Mouse (Mus musculus): ENCODE results near the gene Naip6. TPM values are rescaled to one million over a fixed set of nuclear protein-coding genes. Genes with fewer than 3 reads are reported as not detected.
"Not testable (repeated sequence)": the region's sequence is repeated elsewhere in the genome, so short reads cannot be mapped to it uniquely, and the experiment has no call there.

Naip6 gene
- polyA plus RNA-seq, 1 experiment, result 0.39 TPM

- H3K4me1 ChIP-seq (ENCODE audit: control insufficient read depth, insufficient read depth, low read length), result no peaks in the 10 kb centered on the region
- H3K9ac ChIP-seq (ENCODE audit: low read depth, poor library complexity, severe bottlenecking), result no peak overlapping the region
- TF ChIP-seq CTCF (IDR thresholded peaks at IDR 0.05; ENCODE audit: low read depth, low read length), result no peak
- TF ChIP-seq POLR2A (IDR thresholded peaks at IDR 0.05; ENCODE audit: insufficient read depth, low read length), result no peak
- no peak for TF ChIP-seq EP300 (IDR thresholded peaks at IDR 0.05; ENCODE audit: insufficient read depth, low read depth, low read length)
- H3K36me3 ChIP-seq (ENCODE audit: control insufficient read depth, insufficient read depth, low read length, poor library complexity, severe bottlenecking), result no peaks in the 10 kb centered on the region
- H3K9me3 ChIP-seq (replicated peaks; ENCODE audit: control insufficient read depth, insufficient read depth, low read length, poor library complexity, severe bottlenecking), result no peaks in the 10 kb centered on the region
- no peaks in the 10 kb centered on the region for H3K27me3 ChIP-seq (ENCODE audit: control insufficient read depth, insufficient read depth, low read length, poor library complexity, severe bottlenecking)
- H3K4me3 ChIP-seq (ENCODE audit: low read depth, low read length), result no peak overlapping the region
- H3K27ac ChIP-seq (ENCODE audit: insufficient read depth, low read length), result no peak overlapping the region
These were observed 32.9 kb downstream of the Naip6 start for GRCm38 (mm10) chr13:100284611-100285010.

GRCm38 (mm10) chr13:100271474-100272132, 45.9 kb downstream of the Naip6 start:
- not testable (repeated sequence) for H3K27ac ChIP-seq (ENCODE audit: insufficient read depth, low read length); H3K4me1 ChIP-seq (ENCODE audit: control insufficient read depth, insufficient read depth, low read length); H3K36me3 ChIP-seq (ENCODE audit: control insufficient read depth, insufficient read depth, low read length, poor library complexity, severe bottlenecking); H3K9ac ChIP-seq (ENCODE audit: low read depth, poor library complexity, severe bottlenecking); H3K27me3 ChIP-seq (ENCODE audit: control insufficient read depth, insufficient read depth, low read length, poor library complexity, severe bottlenecking); H3K4me3 ChIP-seq (ENCODE audit: low read depth, low read length); H3K9me3 ChIP-seq (replicated peaks; ENCODE audit: control insufficient read depth, insufficient read depth, low read length, poor library complexity, severe bottlenecking)

DNA sequence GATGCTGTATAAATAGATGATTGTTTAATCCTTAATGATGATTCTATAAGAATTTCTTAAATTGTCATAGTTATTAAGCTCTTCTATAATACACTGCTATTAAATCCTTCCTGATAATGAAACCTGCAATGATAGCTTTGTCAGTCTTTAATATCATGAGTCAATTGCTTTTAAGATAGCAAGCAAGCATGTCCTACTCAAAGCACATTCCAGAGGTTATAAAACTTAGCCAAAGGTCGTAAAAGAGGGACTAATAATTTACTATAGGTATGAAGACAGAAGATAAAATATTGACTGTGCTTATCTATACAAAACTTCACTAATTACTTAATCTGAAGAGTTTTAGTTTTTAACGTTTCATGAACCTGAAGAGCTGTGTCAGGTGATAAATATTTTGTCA, 60.5 kb downstream of the Naip6 start:
- H3K36me3 ChIP-seq (ENCODE audit: control insufficient read depth, insufficient read depth, low read length, poor library complexity, severe bottlenecking); H3K9ac ChIP-seq (ENCODE audit: low read depth, poor library complexity, severe bottlenecking): not testable (repeated sequence)

DNA sequence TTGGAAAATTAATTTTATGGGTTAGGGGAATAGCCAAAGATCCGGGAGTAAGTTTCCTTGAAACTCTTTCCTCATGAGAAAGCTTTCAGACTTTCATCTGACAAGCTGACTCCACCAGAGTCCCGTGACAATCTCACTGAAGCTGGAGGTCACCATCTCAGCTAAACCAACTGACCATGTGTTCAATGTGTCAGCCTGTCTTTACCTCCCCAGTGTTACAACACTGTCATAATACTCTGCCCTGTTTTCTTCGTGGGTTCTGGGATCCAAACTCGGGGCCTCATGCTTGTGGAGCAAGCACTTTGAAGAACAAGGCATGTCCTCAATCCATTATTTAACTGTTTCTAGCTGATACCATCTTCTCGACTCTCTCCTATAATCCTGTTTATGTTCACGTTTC, 61.5 kb downstream of the Naip6 start:
- not testable (repeated sequence) for H3K9me3 ChIP-seq (replicated peaks; ENCODE audit: control insufficient read depth, insufficient read depth, low read length, poor library complexity, severe bottlenecking); H3K4me1 ChIP-seq (ENCODE audit: control insufficient read depth, insufficient read depth, low read length); H3K4me3 ChIP-seq (ENCODE audit: low read depth, low read length); H3K9ac ChIP-seq (ENCODE audit: low read depth, poor library complexity, severe bottlenecking); H3K36me3 ChIP-seq (ENCODE audit: control insufficient read depth, insufficient read depth, low read length, poor library complexity, severe bottlenecking); H3K27me3 ChIP-seq (ENCODE audit: control insufficient read depth, insufficient read depth, low read length, poor library complexity, severe bottlenecking); H3K27ac ChIP-seq (ENCODE audit: insufficient read depth, low read length)

More for the DNA sequence above, 60.5 kb downstream of the Naip6 start:
- not testable (repeated sequence) for H3K27ac ChIP-seq (ENCODE audit: insufficient read depth, low read length); H3K27me3 ChIP-seq (ENCODE audit: control insufficient read depth, insufficient read depth, low read length, poor library complexity, severe bottlenecking); H3K4me1 ChIP-seq (ENCODE audit: control insufficient read depth, insufficient read depth, low read length); H3K4me3 ChIP-seq (ENCODE audit: low read depth, low read length); H3K9me3 ChIP-seq (replicated peaks; ENCODE audit: control insufficient read depth, insufficient read depth, low read length, poor library complexity, severe bottlenecking)

- not testable (repeated sequence) for H3K9me3 ChIP-seq (replicated peaks; ENCODE audit: control insufficient read depth, insufficient read depth, low read length, poor library complexity, severe bottlenecking); H3K4me1 ChIP-seq (ENCODE audit: control insufficient read depth, insufficient read depth, low read length); H3K36me3 ChIP-seq (ENCODE audit: control insufficient read depth, insufficient read depth, low read length, poor library complexity, severe bottlenecking); H3K9ac ChIP-seq (ENCODE audit: low read depth, poor library complexity, severe bottlenecking); H3K4me3 ChIP-seq (ENCODE audit: low read depth, low read length); H3K27me3 ChIP-seq (ENCODE audit: control insufficient read depth, insufficient read depth, low read length, poor library complexity, severe bottlenecking); H3K27ac ChIP-seq (ENCODE audit: insufficient read depth, low read length)
These were observed 65.6 kb downstream of the Naip6 start for GRCm38 (mm10) chr13:100251897-100252296.

GRCm38 (mm10) chr13:100246896-100247519, 70.5 kb downstream of the Naip6 start:
- not testable (repeated sequence) for H3K36me3 ChIP-seq (ENCODE audit: control insufficient read depth, insufficient read depth, low read length, poor library complexity, severe bottlenecking); H3K27ac ChIP-seq (ENCODE audit: insufficient read depth, low read length); H3K27me3 ChIP-seq (ENCODE audit: control insufficient read depth, insufficient read depth, low read length, poor library complexity, severe bottlenecking); H3K9ac ChIP-seq (ENCODE audit: low read depth, poor library complexity, severe bottlenecking); H3K4me1 ChIP-seq (ENCODE audit: control insufficient read depth, insufficient read depth, low read length); H3K4me3 ChIP-seq (ENCODE audit: low read depth, low read length); H3K9me3 ChIP-seq (replicated peaks; ENCODE audit: control insufficient read depth, insufficient read depth, low read length, poor library complexity, severe bottlenecking)

- H3K9ac ChIP-seq (ENCODE audit: low read depth, poor library complexity, severe bottlenecking); H3K4me3 ChIP-seq (ENCODE audit: low read depth, low read length); H3K36me3 ChIP-seq (ENCODE audit: control insufficient read depth, insufficient read depth, low read length, poor library complexity, severe bottlenecking); H3K9me3 ChIP-seq (replicated peaks; ENCODE audit: control insufficient read depth, insufficient read depth, low read length, poor library complexity, severe bottlenecking); H3K4me1 ChIP-seq (ENCODE audit: control insufficient read depth, insufficient read depth, low read length); H3K27me3 ChIP-seq (ENCODE audit: control insufficient read depth, insufficient read depth, low read length, poor library complexity, severe bottlenecking); H3K27ac ChIP-seq (ENCODE audit: insufficient read depth, low read length): not testable (repeated sequence)
These were observed 71.3 kb downstream of the Naip6 start, which contains the start of gene Naip5 for GRCm38 (mm10) chr13:100246223-100246622. Gene Naip5, minus strand, starts transcription at chr13:100246323.
